Mouse (Mus musculus): Measurements from ENCODE around the gene Syne4.

DNA sequence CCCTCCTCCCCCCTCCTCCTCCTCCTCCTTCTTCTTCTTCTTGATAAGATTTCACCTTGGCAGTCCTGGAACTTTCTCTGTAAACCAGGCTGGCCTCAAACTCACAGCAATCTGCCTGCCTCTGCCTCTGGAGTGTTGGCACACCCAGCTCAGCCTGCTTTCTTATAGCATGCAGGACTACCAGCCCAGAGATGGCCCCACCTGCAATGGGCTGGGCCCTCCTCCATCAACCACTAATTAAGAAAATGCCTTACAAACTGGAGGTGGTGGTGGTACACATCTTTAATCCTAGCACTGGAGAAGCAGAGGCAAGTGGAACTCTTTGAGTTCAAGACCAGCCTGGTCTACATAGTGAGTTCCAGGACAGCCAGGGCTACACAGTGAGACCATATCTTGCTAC, 11.8 kb downstream of the Syne4 start:
- TF ChIP-seq MAX (IDR thresholded peaks at IDR 0.05) (no peak), MYOD1 (IDR thresholded peaks at IDR 0.05; ENCODE audit: control insufficient read depth, insufficient read length, low read depth) (no peak), CTCF (IDR thresholded peaks at IDR 0.05; ENCODE audit: control insufficient read depth, insufficient read depth, insufficient read length) (no peak), FOSL1 (IDR thresholded peaks at IDR 0.05; ENCODE audit: insufficient read depth, low read length, poor library complexity, severe bottlenecking) (no peak)

Data from C2C12 (cell line).